Mouse (Mus musculus): ENCODE data around the gene Clip3. TPM values are rescaled to one million over a fixed set of nuclear protein-coding genes. Genes with fewer than 3 reads are reported as not detected.

The Clip3 gene
- polyA plus RNA-seq, 1 experiment from 2014 or later, result 0.76 TPM

DNA sequence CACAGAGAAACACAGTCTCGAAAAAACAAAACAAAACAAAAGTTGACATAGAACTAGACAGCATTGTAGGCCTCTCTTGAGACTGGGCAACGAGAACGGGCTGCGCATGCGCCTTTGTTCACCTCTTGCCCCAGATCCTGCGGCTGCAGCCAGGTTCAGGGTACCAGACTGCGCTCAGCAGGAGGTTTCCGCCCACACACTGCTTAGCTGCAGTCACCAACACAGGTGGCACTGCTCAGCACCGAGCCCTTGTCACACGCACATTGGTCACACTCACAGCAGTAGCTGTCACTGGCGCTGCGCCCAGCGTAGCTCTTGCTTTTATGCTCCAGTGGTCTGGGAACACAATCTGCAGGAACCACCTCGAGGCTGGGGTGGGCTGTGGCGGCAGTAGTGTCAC, 35.6 kb downstream of the Clip3 start:
- Histone ChIP-seq H3K4me2 (no peak overlapping the region), H3K27ac (replicated peaks) (no peak overlapping the region), H3K27me3 (peaks cover 16% of the 10 kb centered on the region), H3K4me1 (replicated peaks) (peaks cover 9% of the 10 kb centered on the region), H3K9me3 (replicated peaks) (no peaks in the 10 kb centered on the region), H3K36me3 (replicated peaks) (no peaks in the 10 kb centered on the region), H3K4me3 (replicated peaks) (no peak overlapping the region), H3K9ac (no peak overlapping the region)
- no peak for ATAC-seq (ENCODE audit: insufficient read depth)
- 53% methylated on average over 15 of the region's 15 CpGs for WGBS (ENCODE audit: insufficient replicate concordance)

DNA sequence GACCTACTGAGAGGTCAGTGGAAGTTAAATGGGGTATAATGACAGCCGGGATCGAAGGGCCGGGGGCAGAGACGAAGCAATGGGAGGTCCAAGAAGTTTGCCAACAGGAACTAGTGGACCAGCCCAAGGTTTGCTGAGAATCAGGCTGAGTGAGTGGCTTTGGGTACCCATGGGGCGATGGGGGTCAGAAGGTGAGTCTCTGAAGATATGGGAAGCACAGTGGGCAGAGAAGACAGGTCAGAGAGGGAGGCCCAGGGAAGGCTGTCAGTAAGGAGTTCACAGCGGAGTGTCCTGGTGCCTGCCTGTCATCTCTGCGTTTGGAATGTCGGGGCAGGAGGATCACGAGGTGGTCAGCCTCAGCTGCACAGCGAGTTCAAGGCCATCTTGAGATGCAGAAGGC, 36.9 kb downstream of the Clip3 start:
- WGBS (ENCODE audit: insufficient replicate concordance), result 43% methylated on average over 10 of the region's 10 CpGs
- Histone ChIP-seq H3K36me3 (replicated peaks) (no peaks in the 10 kb centered on the region), H3K9me3 (replicated peaks) (no peaks in the 10 kb centered on the region), H3K27me3 (peaks cover 21% of the 10 kb centered on the region), H3K27ac (replicated peaks) (no peak overlapping the region), H3K4me1 (replicated peaks) (peaks cover 2% of the 10 kb centered on the region; the same call in 1 of the 2 replicates), H3K4me2 (no peak overlapping the region), H3K4me3 (replicated peaks) (no peak overlapping the region), H3K9ac (no peak overlapping the region)
- no peak for ATAC-seq (ENCODE audit: insufficient read depth)

DNA sequence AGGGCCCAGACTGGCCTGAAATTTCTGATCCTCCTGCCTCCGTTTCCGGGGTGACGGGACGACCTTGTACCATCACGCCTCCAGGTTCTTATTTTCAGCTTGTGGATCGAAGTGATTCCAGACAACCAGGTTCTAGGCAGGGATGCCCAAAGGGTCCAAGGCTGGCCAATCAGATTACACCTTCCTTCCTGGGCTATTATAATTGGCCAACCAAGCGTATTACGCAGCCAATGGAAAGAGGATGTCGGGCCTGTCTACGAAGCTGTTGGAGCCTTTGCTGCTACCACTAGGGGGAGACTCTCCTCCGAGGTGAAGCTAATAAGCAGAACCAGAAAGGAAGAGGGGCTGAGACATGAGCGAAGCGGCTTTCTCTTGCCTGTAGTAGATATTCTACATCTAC, 40.4 kb downstream of the Clip3 start:
- no peaks in the 10 kb centered on the region for H3K36me3 ChIP-seq (replicated peaks)
- H3K27ac ChIP-seq (replicated peaks), result no peak overlapping the region
- no peaks in the 10 kb centered on the region for H3K9me3 ChIP-seq (replicated peaks)
- H3K27me3 ChIP-seq, result peaks cover 41% of the 10 kb centered on the region
- H3K4me3 ChIP-seq (replicated peaks), result no peak overlapping the region
- 0 out of 2 replicates have a peak, but pooled peaks have one; percentile 44 for ATAC-seq (ENCODE audit: insufficient read depth)
- H3K4me1 ChIP-seq (replicated peaks), result peaks cover 4% of the 10 kb centered on the region; the same call in 1 of the 2 replicates
- no peak overlapping the region for H3K4me2 ChIP-seq
- no peak overlapping the region for H3K9ac ChIP-seq
- 8% methylated on average over 13 of the region's 13 CpGs for WGBS (ENCODE audit: insufficient replicate concordance)

DNA sequence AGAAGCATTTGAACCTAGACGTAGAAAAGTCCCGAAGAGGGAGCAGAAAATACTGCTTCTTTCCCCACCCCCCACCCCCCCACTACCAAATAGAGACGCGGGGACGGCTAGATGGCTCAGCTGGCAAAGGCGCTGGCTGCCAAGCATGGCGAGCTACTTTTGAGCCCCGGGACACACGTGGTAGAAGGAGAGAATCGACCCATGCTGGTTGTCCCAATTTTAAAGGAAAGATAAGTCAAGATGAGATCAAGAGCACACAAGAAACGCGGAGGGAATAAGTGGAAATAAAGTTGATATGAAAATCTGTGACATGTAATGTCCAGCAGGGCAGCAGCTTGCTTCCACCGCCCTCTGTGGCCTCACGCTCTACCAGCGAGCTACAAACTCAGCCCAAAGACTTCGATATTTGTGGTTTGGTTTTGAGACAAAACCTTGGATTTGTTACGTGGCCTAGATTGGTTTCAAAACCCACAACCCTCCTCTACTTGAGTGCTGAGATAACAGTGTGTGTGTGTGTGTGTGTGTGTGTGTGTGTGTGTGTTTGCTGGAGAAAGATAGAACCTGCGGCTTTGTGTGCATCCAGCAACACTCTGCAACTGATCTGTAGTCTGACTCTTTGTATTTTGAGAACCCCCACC, 41.2 kb downstream of the Clip3 start:
- ATAC-seq (ENCODE audit: insufficient read depth), result no peak
- Histone ChIP-seq H3K4me3 (replicated peaks) (no peak overlapping the region), H3K9me3 (replicated peaks) (no peaks in the 10 kb centered on the region), H3K4me1 (replicated peaks) (peaks cover 4% of the 10 kb centered on the region; the same call in 1 of the 2 replicates), H3K9ac (no peak overlapping the region), H3K27me3 (peaks cover 41% of the 10 kb centered on the region), H3K4me2 (no peak overlapping the region), H3K36me3 (replicated peaks) (no peaks in the 10 kb centered on the region), H3K27ac (replicated peaks) (no peak overlapping the region)
- WGBS (ENCODE audit: insufficient replicate concordance), result 45% methylated on average over 18 of the region's 18 CpGs

DNA sequence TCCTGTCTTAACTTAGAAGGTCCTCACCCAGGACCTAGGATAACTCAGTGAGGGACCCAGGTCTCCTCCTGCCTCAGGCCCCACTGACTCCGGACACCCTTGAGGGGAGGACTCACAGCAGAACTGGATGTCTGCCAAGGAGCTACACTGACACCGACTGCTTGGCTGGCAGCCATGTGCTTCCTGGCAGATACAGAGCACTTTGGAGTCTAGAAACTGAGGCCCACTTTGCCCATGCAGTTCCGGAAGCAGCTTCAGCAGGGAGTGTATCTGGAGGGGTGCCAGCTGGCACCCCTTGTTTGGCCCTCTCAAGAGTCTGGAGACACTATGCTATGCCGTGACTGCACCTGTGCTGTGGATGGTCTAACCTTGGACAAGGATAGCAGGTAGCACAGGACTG, 41.9 kb downstream of the Clip3 start:
- no peak overlapping the region for H3K4me3 ChIP-seq (replicated peaks)
- peaks cover 4% of the 10 kb centered on the region; the same call in 1 of the 2 replicates for H3K4me1 ChIP-seq (replicated peaks)
- no peaks in the 10 kb centered on the region for H3K36me3 ChIP-seq (replicated peaks)
- ATAC-seq (ENCODE audit: insufficient read depth), result no peak
- H3K27me3 ChIP-seq, result peaks cover 41% of the 10 kb centered on the region
- whole genome bisulfite sequencing (ENCODE audit: insufficient replicate concordance), result 36% methylated on average over 4 of the region's 4 CpGs
- H3K9me3 ChIP-seq (replicated peaks), result no peaks in the 10 kb centered on the region
- H3K27ac ChIP-seq (replicated peaks), result no peak overlapping the region
- no peak overlapping the region for H3K9ac ChIP-seq
- H3K4me2 ChIP-seq, result no peak overlapping the region

DNA sequence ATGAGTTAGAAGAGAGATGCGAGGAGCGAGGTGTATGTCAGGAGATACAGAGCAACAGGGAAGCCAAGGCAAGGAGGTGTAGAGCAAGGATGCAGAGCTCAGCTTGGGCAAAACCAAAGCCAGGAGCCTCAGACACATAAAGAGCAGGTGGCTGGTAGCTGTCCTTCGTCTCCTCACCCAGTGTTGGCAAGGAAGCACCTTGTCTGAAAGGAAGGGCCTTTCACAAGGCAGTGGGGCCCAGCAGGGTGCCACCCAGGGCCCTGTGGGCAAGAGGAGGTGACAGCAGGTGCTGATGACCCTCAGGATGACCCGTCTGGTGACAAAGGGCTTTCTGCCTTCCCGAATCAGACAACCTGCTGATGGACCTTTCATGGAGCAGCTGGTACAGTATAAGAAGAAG, 43.0 kb downstream of the Clip3 start:
- H3K9ac ChIP-seq, result no peak overlapping the region
- H3K27me3 ChIP-seq, result peaks cover 41% of the 10 kb centered on the region
- H3K27ac ChIP-seq (replicated peaks), result no peak overlapping the region
- no peaks in the 10 kb centered on the region for H3K9me3 ChIP-seq (replicated peaks)
- 46% methylated on average over 5 of the region's 5 CpGs for WGBS (ENCODE audit: insufficient replicate concordance)
- H3K36me3 ChIP-seq (replicated peaks), result no peaks in the 10 kb centered on the region
- peaks cover 4% of the 10 kb centered on the region; the same call in 1 of the 2 replicates for H3K4me1 ChIP-seq (replicated peaks)
- ATAC-seq (ENCODE audit: insufficient read depth), result no peak
- H3K4me3 ChIP-seq (replicated peaks), result no peak overlapping the region
- H3K4me2 ChIP-seq, result no peak overlapping the region

DNA sequence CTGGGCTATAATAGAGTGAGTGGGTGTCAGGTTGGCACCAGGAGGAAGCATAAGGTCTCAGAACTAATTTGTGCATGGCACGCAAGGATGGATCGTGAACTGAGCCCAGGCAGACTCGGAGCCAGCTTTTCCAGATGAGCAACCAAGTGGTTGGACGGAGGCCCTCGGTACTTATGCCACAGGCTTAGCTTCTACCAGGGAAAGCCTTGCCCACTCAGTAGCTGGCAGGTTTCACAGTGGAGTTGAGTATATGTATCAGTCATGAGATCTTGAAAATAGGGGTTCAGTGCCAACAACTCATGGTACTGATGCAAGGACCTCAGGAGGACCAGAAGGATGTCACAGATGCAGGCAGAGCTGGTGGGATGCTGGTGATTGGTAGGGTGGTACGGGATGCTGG, 44.2 kb downstream of the Clip3 start:
- WGBS (ENCODE audit: insufficient replicate concordance), result 63% methylated on average over 6 of the region's 6 CpGs
- Histone ChIP-seq H3K4me1 (replicated peaks) (peaks cover 4% of the 10 kb centered on the region; the same call in 1 of the 2 replicates), H3K27ac (replicated peaks) (no peak overlapping the region), H3K36me3 (replicated peaks) (no peaks in the 10 kb centered on the region), H3K27me3 (peaks cover 35% of the 10 kb centered on the region), H3K4me3 (replicated peaks) (no peak overlapping the region), H3K9ac (no peak overlapping the region), H3K9me3 (replicated peaks) (no peaks in the 10 kb centered on the region), H3K4me2 (no peak overlapping the region)
- ATAC-seq (ENCODE audit: insufficient read depth), result no peak

DNA sequence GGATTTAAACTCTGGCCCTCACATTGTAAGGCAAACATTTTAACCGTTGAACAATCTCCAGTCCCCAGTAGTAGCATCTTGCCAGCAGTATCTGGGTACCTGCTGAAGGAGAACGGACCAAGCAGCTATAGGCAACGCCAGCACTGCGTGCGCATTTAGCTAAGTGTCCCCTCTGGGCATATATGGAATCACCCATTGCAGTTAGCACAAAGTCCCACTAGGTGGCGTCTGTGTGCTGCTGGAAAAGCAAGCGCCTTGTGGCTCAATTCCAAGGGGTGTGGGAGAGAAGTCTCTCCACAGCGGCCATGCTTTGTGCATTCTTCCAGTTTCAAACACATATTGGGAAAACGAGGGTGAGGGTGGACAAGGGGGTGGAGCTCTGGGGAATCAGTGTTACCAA, 44.9 kb downstream of the Clip3 start:
- WGBS (ENCODE audit: insufficient replicate concordance), result 6% methylated on average over 9 of the region's 9 CpGs
- Histone ChIP-seq H3K27me3 (peaks cover 35% of the 10 kb centered on the region), H3K9ac (no peak overlapping the region), H3K9me3 (replicated peaks) (no peaks in the 10 kb centered on the region), H3K27ac (replicated peaks) (no peak overlapping the region), H3K36me3 (replicated peaks) (no peaks in the 10 kb centered on the region), H3K4me1 (replicated peaks) (peaks cover 4% of the 10 kb centered on the region; the same call in 1 of the 2 replicates), H3K4me3 (replicated peaks) (no peak overlapping the region), H3K4me2 (no peak overlapping the region)
- no peak for ATAC-seq (ENCODE audit: insufficient read depth)

DNA sequence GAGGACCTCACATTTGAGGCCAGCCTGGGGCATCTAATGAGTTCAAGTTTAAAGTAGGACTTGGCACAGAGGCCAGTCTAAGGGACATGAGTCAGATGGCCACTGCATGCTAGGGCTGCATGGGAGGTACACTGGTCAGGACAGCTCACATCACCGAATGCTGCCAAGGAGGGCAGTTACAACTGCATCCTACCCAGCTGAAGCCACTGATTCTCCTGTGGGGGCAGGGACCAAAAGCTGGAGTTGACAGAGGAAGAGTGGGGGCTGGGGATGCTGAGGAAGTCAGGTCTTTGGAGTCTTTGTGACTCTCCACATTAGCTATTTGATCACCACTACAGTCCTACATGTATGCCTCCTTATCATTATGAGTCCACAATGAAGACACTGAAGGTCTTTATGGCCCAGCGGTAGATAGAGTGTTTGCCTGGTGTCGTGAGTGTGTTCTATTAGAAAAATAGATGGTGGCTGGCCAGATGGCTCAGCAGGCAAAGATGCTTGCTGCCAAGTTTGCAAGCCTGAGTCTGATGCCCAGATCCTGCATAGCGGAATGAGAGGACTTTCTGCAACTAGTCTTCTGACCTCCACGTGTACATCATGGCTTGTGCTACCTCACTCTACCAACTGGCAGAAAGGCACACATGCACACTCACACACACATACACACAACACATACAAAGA, 48.0 kb downstream of the Clip3 start:
- Histone ChIP-seq H3K4me1 (replicated peaks) (no peaks in the 10 kb centered on the region), H3K27me3 (peaks cover 16% of the 10 kb centered on the region), H3K27ac (replicated peaks) (no peak overlapping the region), H3K9ac (no peak overlapping the region), H3K4me2 (no peak overlapping the region), H3K36me3 (replicated peaks) (no peaks in the 10 kb centered on the region), H3K9me3 (replicated peaks) (no peaks in the 10 kb centered on the region), H3K4me3 (replicated peaks) (no peak overlapping the region)
- 48% methylated on average over 5 of the region's 5 CpGs for WGBS (ENCODE audit: insufficient replicate concordance)
- ATAC-seq (ENCODE audit: insufficient read depth), result no peak

DNA sequence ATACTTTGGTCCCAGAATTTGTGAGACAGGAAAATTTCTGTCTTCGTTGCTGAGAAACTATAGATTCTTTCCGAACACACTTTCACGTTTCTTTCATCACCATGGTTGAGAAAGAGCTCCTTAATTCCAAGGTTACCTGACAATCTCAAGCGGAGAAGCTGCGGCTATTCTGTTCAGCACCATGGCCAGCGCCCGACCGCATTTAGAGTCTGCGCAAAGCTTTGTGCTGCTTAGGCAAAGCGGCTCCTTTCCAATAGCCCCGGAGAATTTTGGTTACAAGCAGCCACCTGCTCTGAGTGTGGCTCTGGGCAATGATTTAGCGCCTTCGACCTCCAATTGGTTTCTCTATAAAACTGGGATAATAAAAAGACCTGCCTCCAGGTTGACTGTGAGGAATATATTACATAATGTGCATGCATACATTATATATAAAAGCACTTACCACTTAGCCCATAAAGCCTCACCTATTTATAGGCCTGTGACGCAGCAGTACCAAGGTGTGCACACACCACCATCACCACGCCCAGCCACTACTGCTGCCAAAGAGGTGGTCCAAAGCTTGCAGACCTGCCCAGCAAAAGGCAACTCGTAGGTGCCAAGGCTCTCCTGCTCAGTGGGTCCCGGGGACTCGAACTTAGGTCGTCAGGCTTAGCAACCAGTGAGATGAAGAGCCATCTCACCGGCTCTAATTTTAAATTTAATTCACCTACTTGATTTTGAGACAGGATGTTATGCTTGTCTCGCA, 55.3 kb downstream of the Clip3 start:
- WGBS (ENCODE audit: insufficient replicate concordance), result 20% methylated on average over 21 of the region's 21 CpGs
- Histone ChIP-seq H3K4me2 (no peak overlapping the region), H3K4me3 (replicated peaks) (no peak overlapping the region), H3K9ac (no peak overlapping the region), H3K27ac (replicated peaks) (no peak overlapping the region), H3K36me3 (replicated peaks) (no peaks in the 10 kb centered on the region), H3K9me3 (replicated peaks) (no peaks in the 10 kb centered on the region), H3K4me1 (replicated peaks) (0 out of 2 replicates have a peak, but pooled peaks cover 2% of the 10 kb centered on the region), H3K27me3 (peaks cover 42% of the 10 kb centered on the region)
- no peak for ATAC-seq (ENCODE audit: insufficient read depth)

DNA sequence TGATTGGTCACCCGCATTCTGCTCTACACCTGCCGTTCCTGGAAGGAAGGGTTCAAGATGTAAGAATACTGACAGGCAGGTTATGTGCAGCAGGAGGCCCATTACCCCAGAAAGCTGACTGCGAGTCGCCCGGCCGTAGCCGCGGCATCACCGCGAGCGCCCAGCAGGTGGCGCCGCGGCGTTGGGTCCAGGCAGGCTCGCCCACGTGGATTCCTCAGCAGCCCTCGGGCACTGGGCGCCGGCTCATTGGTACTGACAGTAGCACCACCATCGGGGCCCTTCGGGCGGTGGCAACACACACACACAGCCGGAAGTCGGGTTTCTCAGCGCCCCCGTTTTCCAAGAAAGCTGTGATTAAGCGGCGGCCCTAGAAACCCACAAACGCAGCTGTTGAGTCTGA, 56.3 kb downstream of the Clip3 start:
- no peak overlapping the region for H3K9ac ChIP-seq
- no peaks in the 10 kb centered on the region for H3K9me3 ChIP-seq (replicated peaks)
- peaks cover 42% of the 10 kb centered on the region for H3K27me3 ChIP-seq
- 0 out of 2 replicates have a peak, but pooled peaks cover 2% of the 10 kb centered on the region for H3K4me1 ChIP-seq (replicated peaks)
- ATAC-seq (ENCODE audit: insufficient read depth), result no peak
- WGBS (ENCODE audit: insufficient replicate concordance), result 2% methylated on average over 30 of the region's 30 CpGs
- H3K4me2 ChIP-seq, result no peak overlapping the region
- no peak overlapping the region for H3K4me3 ChIP-seq (replicated peaks)
- H3K27ac ChIP-seq (replicated peaks), result no peak overlapping the region
- no peaks in the 10 kb centered on the region for H3K36me3 ChIP-seq (replicated peaks)

All from liver, embryonic 15.5 days (tissue).